Mouse (Mus musculus): ENCODE data around the gene Gm20489.

The Gm20489 gene

DNA sequence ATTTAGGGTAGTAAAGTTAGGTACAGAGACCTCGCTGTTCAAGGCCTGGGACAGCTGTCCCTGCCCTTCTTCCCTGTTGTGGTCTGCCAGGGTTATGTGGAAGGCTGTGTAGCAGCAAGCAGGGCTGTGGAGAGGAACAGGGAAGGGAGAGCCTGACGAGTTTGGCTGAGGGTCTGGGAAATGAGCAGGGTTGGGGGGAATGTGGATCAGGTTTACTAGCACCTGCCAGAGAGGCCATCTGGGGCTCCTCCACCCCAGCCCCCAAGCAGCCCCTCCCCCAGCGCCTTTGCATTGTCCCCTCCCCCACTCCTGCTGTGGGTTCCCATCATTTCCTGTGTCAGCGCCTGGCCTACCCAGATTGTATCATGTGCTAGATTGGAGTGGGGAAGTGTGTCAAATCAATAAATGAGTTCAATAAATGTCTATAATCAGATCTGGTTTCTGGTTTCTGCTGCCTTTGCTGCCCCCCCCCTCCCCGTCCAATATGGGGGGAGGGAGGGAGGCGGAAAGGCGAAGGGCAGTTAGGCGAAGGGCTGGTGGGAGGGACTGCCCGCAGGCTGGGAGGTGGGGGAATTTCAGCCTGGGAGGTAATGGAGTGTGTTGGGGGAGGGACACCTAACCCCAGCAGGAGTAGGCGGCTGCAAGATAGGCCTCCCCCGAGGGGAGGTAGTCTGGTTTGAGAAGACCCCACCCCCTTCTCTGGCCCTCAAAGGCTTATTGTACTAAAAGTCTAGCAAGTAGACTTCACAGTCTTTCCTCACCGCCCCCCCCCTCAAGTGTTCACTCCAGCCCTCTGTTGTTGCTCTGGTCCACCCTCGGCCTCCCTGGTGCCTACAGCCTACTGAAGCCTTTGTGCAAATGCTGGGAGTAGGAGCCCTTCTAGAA, 8.1 kb downstream of the Gm20489 start:
- DNase-seq, result no peak

GRCm38 (mm10) chrX:101256603-101257002, 12.2 kb downstream of the Gm20489 start:
- no peak for DNase-seq

DNA sequence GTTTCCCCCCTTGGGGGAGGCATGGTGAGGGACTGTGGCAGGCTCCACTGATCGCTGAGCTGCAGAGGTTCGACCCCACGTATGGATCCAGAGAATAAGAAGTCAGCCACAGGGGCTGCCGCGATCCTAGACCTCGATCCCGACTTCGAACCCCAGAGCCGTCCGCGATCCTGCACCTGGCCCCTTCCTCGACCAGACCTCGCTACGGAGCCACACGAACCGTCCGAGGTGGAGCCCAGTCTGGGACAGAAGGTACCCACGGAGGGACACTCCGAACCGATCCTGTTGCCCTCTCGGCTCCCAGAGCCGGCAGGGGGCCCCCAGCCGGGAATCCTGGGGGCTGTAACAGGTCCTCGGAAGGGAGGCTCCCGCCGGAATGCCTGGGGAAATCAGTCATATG, 14.1 kb downstream of the Gm20489 start:
- DNase-seq, result no peak

DNA sequence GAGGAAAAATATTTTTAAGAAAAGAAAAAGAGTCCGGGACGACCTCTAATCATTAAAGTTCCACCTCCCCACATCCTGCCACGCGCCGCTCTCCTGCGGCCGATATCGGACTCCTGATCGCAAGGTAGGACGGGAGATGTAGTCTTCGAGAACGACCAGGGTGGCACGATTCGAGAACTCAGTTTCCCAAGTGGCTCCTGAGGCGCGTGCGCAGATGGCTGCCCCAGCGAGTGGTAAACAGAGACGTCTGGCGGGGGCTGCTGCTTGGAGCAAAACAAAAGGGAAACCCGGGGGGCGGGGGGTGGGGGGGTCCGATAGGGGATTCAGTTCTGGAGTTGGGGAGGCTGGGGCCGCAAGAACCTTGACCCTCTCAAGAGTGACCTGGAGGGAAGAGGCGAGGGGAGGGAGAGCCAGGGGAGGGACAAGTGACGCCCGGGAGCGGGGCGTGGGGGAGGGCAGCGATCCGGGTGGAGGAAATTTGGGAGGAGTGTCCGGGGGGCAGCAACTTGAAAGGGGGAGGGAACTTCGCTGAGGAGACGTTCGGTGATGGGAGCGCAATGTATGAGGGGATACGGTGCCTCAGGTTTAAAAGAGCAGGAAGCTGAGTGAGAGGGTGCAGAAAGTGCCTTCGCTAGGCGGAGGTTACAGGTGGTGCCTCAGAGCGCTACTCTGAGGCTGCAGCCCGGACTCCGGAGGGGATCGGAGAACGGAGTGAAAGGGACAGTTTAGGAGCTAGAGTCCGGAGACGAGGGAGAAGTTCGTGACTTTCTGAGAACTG, 14.7 kb downstream of the Gm20489 start, which contains the start of gene Foxo4:
Gene Foxo4 (plus strand): TSS at position 577 of the 778 bp plus-strand sequence.
- peak; percentile 80 for DNase-seq

DNA sequence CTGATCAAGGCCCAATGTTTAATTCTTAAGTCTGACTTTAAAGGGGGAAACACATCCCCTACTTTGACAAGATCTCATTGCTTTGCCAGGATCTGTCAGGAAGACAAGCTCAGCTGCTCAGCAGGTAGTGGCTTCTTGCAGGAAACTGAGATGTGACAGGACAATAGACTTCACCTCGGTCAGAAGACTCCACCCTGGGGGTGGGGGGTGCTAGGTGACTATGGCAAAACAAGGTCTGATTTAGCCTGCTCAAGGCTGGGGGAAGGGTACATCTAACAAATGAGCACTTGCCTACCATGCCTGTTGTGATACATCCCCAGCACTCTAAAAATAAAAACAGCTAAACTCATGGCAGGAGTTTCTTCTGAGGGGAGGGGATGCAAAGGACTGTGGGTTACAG, 23.8 kb downstream of the Gm20489 start:
- DNase-seq, result no peak

GRCm38 (mm10) chrX:101222796-101223162, 46.0 kb downstream of the Gm20489 start:
- no peak for DNase-seq

DNA sequence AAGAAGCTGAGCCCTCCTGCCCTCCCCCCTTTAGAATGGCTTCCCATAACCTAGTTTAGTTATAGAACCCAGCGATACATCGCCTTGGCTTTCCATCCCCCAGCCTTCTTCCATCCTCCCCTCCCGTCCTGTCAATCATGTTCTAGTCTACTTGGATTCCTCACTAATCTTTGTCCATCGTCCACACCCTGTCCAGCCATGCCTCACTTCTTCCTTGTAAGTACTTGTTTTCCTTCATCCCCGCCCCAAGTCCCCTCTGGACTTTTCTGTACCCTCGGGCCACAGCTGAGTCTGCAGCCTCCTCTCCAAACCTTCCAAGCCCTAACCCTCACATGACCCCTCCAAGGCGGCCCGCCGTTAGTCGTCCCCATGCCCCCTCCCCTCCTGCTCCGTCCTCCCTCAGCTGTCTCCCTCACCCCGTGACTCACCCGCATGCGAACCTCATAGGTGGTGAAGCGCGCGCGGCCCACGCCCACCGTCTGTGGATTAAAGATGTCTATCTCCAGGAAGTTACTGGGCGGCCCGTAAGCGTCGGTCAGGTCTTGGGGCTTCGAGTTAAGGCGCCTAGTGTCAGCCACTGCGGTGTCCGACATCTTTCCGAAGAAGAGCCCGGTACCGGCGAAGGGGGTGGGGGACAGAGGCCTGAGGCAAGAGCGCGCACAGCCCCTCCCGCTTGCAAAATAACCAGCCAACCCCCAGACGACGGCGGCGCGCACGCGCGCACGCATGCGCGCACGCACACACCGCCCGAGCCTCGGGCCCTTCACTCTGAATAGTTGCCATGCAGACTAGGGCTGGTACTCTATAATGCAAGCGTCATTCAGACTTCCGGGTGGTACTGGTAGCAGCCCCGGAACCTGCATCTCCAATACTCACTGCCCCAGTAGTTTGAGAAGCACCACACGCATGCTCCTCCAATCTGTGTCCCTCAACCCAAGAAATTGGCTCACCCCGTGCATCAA, 46.7 kb downstream of the Gm20489 start, which contains the start of gene Snx12:
Gene Snx12 (minus strand): TSS at position 730 of the 962 bp plus-strand sequence.
- peak; percentile 87 for DNase-seq

All from right cerebral cortex, postnatal 25 days (tissue).